Mouse (Mus musculus) naive thymus-derived CD4-positive, alpha-beta T cell, adult 2 months (primary cell): Measurements from ENCODE around the gene Zfp324.
A peak's percentile ranks its signal among the peaks of the same experiment; 100 is the strongest.

ENCODE experiments used
- DNase-seq: peaks from one replicate; pipeline ENCODE4 v3.0.0-alpha.2; 2011; ENCODE audit warnings: low read depth

The Zfp324 gene

GRCm38 (mm10) chr7:13009143-13010004, 43.7 kb downstream of the Zfp324 start:
- DNase-seq: peak; percentile 94

- DNase-seq: no peak
Measured at GRCm38 (mm10) chr7:13010005-13010908, 44.6 kb downstream of the Zfp324 start, which contains the start of gene Zbtb45. Gene Zbtb45, minus strand, starts transcription at chr7:13010034.

GRCm38 (mm10) chr7:13013671-13014070, 48.0 kb downstream of the Zfp324 start:
- DNase-seq: no peak

- DNase-seq: no peak
Measured at GRCm38 (mm10) chr7:13014275-13014839, 48.7 kb downstream of the Zfp324 start.

GRCm38 (mm10) chr7:13015217-13015616, 49.6 kb downstream of the Zfp324 start:
- DNase-seq: no peak

- DNase-seq: peak; percentile 69
Measured at GRCm38 (mm10) chr7:13022773-13023535, 57.3 kb downstream of the Zfp324 start.
